Mouse (Mus musculus) ES-E14 (cell line): ENCODE data around the gene Arhgap10. TPM values are rescaled to one million over a fixed set of nuclear protein-coding genes. Genes with fewer than 3 reads are reported as not detected.

ENCODE experiments used
- DNase-seq: peaks from one replicate; pipeline ENCODE4 v3.0.0-alpha.2; 2013; ENCODE audit warnings: low read depth, low spot score
- H3K27ac ChIP-seq: 2 replicates; pipeline ENCODE4 v1.5.1; 2012; ENCODE audit warnings: low read depth, mild to moderate bottlenecking, low read length, moderate library complexity, mixed read lengths; ENCODE audit not compliant: poor library complexity, insufficient read depth, severe bottlenecking
- H3K36me3 ChIP-seq: 2 replicates; pipeline ENCODE4 v1.6.1; 2012; ENCODE audit warnings: mild to moderate bottlenecking, low read length, moderate library complexity, mixed read lengths; ENCODE audit not compliant: control insufficient read depth, poor library complexity, insufficient read depth, severe bottlenecking
- H3K4me1 ChIP-seq, 2 experiments: fragments of 150-350 bp in 1 of 2; sonication (generic) in 1 of 2; 2 replicates each; pipeline ENCODE4 v1.6.1; 2012; ENCODE audit warnings: low read length in 2 of 2, mild to moderate bottlenecking in 1 of 2, mixed read lengths in 1 of 2; ENCODE audit not compliant: control insufficient read depth in 2 of 2, insufficient read depth in 2 of 2, poor library complexity in 1 of 2
- H3K4me3 ChIP-seq, 2 experiments: fragments of 150-350 bp in 1 of 2; sonication (generic) in 1 of 2; 2 replicates each; pipeline ENCODE4 v1.5.1; 2012; ENCODE audit warnings: low read length in 2 of 2, low read depth in 1 of 2, mild to moderate bottlenecking in 1 of 2, mixed read lengths in 1 of 2; ENCODE audit not compliant: insufficient read depth in 1 of 2, poor library complexity in 1 of 2, severe bottlenecking in 1 of 2
- H3K9ac ChIP-seq: 2 replicates; pipeline ENCODE4 v1.6.1; 2012; ENCODE audit warnings: low read depth, mild to moderate bottlenecking, low read length, mixed read lengths; ENCODE audit not compliant: poor library complexity, insufficient read depth, severe bottlenecking
- H3K9me3 ChIP-seq: fragments of 150-350 bp; sonication (generic); 2 replicates; pipeline ENCODE4 v1.6.1; 2012; ENCODE audit warnings: low read depth, mild to moderate bottlenecking, low read length; ENCODE audit not compliant: control insufficient read depth, insufficient read depth
- CHD2 ChIP-seq: IDR thresholded peaks from 2 replicates; pipeline ENCODE4 v1.6.1; 2014; ENCODE audit warnings: mild to moderate bottlenecking, low read depth, low read length, inconsistent platforms
- HCFC1 ChIP-seq: IDR thresholded peaks from 2 replicates; pipeline ENCODE4 v1.6.1; 2012; ENCODE audit warnings: low read length, inconsistent platforms, borderline replicate concordance; ENCODE audit not compliant: insufficient read depth
- MAFK ChIP-seq: IDR thresholded peaks from 2 replicates; pipeline ENCODE4 v1.6.1; 2014; ENCODE audit warnings: mild to moderate bottlenecking, low read depth, low read length, inconsistent platforms; ENCODE audit not compliant: insufficient read depth
- ZC3H11A ChIP-seq: IDR thresholded peaks from 2 replicates; pipeline ENCODE4 v1.6.1; 2012; ENCODE audit warnings: low read depth, mild to moderate bottlenecking, inconsistent platforms, low read length, borderline replicate concordance
- ZNF384 ChIP-seq: IDR thresholded peaks from 2 replicates; pipeline ENCODE4 v1.6.1; 2012; ENCODE audit warnings: low read depth, low read length, inconsistent platforms
- in situ Hi-C, 2 experiments: fragments of 600-800 bp; cut with MboI; formaldehyde crosslinking; loops; one replicate each; pipeline ENCODE4 v1.15.1; 2025; ENCODE audit warnings: low sequenced_read_pairs in 2 of 2, inconsistent platforms in 1 of 2; ENCODE audit not compliant: unreplicated experiment in 2 of 2
- total RNA-seq: library from RNA; depleted of rRNA; stranded (reverse); fragments of 300-350 nt; gene quantifications from 2 replicates; pipeline ENCODE4 v1.2.3, GENCODE M21; 2012

Arhgap10 gene
- total RNA-seq, 1 experiment: 10.8 TPM

DNA sequence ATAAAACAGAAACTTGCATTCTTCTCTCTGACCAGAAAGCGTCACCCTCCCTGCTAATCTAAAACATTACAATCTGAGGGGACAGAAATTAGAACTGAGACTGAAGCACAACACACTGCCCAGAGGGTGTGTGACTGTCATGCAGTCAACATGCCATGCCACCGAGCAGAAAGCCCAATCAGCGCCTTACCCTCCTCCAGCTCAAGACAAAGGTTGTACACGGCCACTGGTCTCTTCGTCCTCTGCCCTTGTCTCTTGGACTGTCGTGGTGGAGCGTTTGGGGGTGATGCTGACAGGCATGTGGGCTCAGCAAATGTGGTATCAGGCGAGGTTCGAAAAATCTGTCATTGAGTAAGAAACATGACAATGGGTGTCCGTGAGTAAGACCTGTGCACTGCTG is 207.2 kb downstream of the Arhgap10 start:
- Histone ChIP-seq H3K9me3 (no peaks in the 10 kb centered on the region), H3K27ac (no peak overlapping the region), H3K4me1 (no peaks in the 10 kb centered on the region), H3K9ac (no peak overlapping the region), H3K4me3 (no peak overlapping the region), H3K36me3 (no peaks in the 10 kb centered on the region; the same call in 1 of the 2 replicates)
- in situ Hi-C loops: no loop called here
- DNase-seq: no peak
- no peak for TF ChIP-seq MAFK
- no peak for TF ChIP-seq CHD2
- no peak for TF ChIP-seq ZNF384
- TF ChIP-seq HCFC1: no peak
- TF ChIP-seq ZC3H11A: no peak

DNA sequence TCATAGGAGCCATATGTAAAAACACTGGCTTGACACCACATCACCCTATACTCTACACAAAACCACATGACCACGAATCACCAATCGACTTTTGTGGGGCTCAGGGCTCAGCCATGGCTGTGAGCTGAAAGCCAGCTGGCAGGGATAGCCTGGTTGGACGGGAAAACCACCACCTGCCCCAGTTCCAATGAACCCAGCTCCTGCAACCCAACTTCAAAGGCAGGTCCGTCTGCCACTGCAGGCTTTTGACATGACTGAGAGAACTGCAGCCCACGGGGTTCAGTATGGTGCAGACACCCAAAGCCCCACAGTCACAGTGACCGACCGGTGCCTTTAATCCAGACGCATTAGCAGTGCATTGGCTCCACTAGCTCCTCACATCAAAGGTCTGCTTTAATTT is 207.7 kb downstream of the Arhgap10 start:
- no peak for DNase-seq
- Histone ChIP-seq H3K36me3 (no peaks in the 10 kb centered on the region; the same call in 1 of the 2 replicates), H3K27ac (no peak overlapping the region), H3K9me3 (0 out of 2 replicates have a peak, but pooled peaks cover 2% of the 10 kb centered on the region), H3K9ac (no peak overlapping the region), H3K4me1 (no peaks in the 10 kb centered on the region), H3K4me3 (no peak overlapping the region)
- in situ Hi-C loops: no loop called here
- no peak for TF ChIP-seq HCFC1

DNA sequence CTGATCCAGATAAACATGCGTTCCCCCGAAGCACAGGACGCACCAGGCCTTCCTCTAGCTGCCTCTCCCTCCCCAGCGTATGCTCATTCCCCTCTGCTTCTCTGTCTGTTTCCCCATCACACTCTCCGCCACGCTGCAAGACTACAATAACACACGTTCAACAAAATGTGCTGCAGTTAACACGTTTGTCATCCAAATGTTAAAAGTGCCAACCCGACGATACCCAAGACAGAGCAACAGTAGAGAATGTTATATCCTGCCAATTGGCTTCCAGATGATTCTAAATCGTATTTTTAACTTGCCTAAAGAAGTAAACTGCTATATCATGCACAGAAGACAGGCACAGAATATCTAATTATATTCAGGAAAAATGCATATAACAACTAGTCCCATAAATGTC is 223.2 kb downstream of the Arhgap10 start:
- H3K4me3 ChIP-seq: no peak overlapping the region
- no peak for DNase-seq
- peaks cover 1% of the 10 kb centered on the region; the same call in 1 of the 2 replicates for H3K9me3 ChIP-seq
- no peak overlapping the region for H3K9ac ChIP-seq
- no peaks in the 10 kb centered on the region; a peak in 1 of 4 replicates for H3K4me1 ChIP-seq
- TF ChIP-seq MAFK (no peak), HCFC1 (no peak), ZNF384 (no peak), CHD2 (no peak), ZC3H11A (no peak)
- in situ Hi-C loops: no loop called here
- H3K27ac ChIP-seq: no peak overlapping the region
- no peaks in the 10 kb centered on the region for H3K36me3 ChIP-seq

DNA sequence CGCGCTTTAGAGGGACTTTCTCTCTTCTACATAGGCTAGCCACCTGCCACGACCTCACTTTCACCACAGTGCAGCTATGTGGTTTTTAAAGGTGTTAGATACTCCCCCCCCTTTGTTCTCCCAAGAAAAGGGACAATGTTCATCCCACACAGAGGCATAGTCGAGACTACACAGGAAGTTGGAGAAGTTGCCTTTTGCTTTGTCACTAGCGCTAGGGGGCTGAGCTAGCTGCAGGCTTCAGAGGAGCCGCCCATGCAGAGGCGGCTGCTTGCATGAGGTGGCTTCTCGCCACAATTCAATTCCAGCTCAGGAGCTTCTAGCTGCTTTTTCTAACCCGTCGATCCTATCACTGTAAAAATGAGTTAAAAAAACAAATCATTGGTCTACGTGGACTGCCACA is 225.1 kb downstream of the Arhgap10 start:
- in situ Hi-C loops: no loop called here
- H3K4me3 ChIP-seq: no peak overlapping the region
- H3K9me3 ChIP-seq: peaks cover 1% of the 10 kb centered on the region; the same call in 1 of the 2 replicates
- DNase-seq: no peak
- H3K27ac ChIP-seq: no peak overlapping the region
- H3K4me1 ChIP-seq: no peaks in the 10 kb centered on the region; a peak in 1 of 4 replicates
- H3K36me3 ChIP-seq: no peaks in the 10 kb centered on the region
- H3K9ac ChIP-seq: no peak overlapping the region
- TF ChIP-seq MAFK (no peak), HCFC1 (no peak), ZNF384 (no peak), CHD2 (no peak), ZC3H11A (no peak)

DNA sequence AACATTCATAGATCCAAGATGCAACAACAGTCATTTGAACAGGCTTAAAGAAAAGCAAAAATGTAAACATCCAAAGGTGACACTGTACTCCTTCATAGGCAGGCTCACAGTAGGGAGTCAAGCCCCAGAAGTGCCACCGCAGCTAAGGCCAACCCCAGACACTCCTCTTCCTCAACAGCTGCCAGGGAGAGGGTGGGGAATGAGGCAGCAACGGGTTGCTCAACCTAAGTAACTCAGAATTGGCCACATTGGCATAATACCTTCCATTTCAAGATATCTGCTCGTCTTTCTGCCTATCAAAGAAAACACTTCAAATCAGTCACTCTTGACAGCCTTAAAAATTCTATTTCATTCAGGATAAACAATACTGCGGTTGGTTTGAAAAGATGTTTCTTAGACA is 225.6 kb downstream of the Arhgap10 start:
- Histone ChIP-seq H3K9me3 (no peaks in the 10 kb centered on the region), H3K36me3 (no peaks in the 10 kb centered on the region), H3K4me1 (no peaks in the 10 kb centered on the region; a peak in 1 of 4 replicates), H3K27ac (no peak overlapping the region), H3K9ac (no peak overlapping the region), H3K4me3 (no peak overlapping the region)
- TF ChIP-seq ZNF384: no peak
- TF ChIP-seq MAFK: no peak
- TF ChIP-seq CHD2: no peak
- TF ChIP-seq ZC3H11A: no peak
- no peak for TF ChIP-seq HCFC1
- no peak for DNase-seq
- in situ Hi-C loops: no loop called here
